Mouse (Mus musculus) megakaryocyte, embryonic 14.5 days (primary cell): Measurements from ENCODE around the gene Wipf1.

Experiments used
- FLI1 ChIP-seq: IDR thresholded peaks from 2 replicates; pipeline ENCODE4 v1.6.1; 2012; ENCODE audit warnings: low read length, inconsistent platforms, mixed read lengths
- GATA1 ChIP-seq: IDR thresholded peaks from 3 replicates; pipeline ENCODE4 v1.6.1; 2012; ENCODE audit warnings: mixed read lengths, low read length, inconsistent platforms, borderline replicate concordance

- TF ChIP-seq GATA1, result no peak
- TF ChIP-seq FLI1, result no peak
These were observed 9.6 kb upstream of the Wipf1 start for GRCm38 (mm10) chr2:73539141-73539540.
